In genomic region chr3:101130526-101130925, GRCm38 (mm10) we compare ENCODE assay signal across 8 mouse cellular contexts. TPM values are rescaled to one million over a fixed set of nuclear protein-coding genes. Genes with fewer than 3 reads are reported as not detected.
DNase-seq lines count a peak whose midpoint lies in the region; ATAC-seq and TF ChIP-seq lines count a peak whose summit lies in the region.

No protein-coding gene starts in this region.

- no peaks in the 10 kb centered on the region for H3K4me1 ChIP-seq in hindbrain, postnatal 0 days (ENCODE audit: insufficient read depth, low read length)
- H3K4me1 ChIP-seq in lung, embryonic 16.5 days (replicated peaks; ENCODE audit: control insufficient read depth, insufficient read depth, low read length), result peaks cover 6% of the 10 kb centered on the region
- H3K4me1 ChIP-seq in cerebellum, adult 2 months (ENCODE audit: control insufficient read depth, insufficient read depth, low read length), result no peaks in the 10 kb centered on the region

- no peak for TF ChIP-seq CTCF in hindbrain, postnatal 0 days (IDR thresholded peaks at IDR 0.05; ENCODE audit: low read depth)
- no peak for TF ChIP-seq CTCF in cerebellum, adult 2 months (IDR thresholded peaks at IDR 0.05; ENCODE audit: borderline replicate concordance, insufficient read depth, low read depth, low read length)

- ATAC-seq in hindbrain, postnatal 0 days, result no peak
- ATAC-seq in lung, embryonic 16.5 days (ENCODE audit: low read depth), result peak; percentile 87

- no peak overlapping the region for H3K9ac ChIP-seq in hindbrain, postnatal 0 days (replicated peaks; ENCODE audit: low read length)
- peak overlapping the region; percentile 34 for H3K9ac ChIP-seq in lung, embryonic 16.5 days (ENCODE audit: low read length)

- H3K27me3 ChIP-seq in hindbrain, postnatal 0 days (ENCODE audit: insufficient read depth, low read length), result no peaks in the 10 kb centered on the region
- H3K27me3 ChIP-seq in lung, embryonic 16.5 days (ENCODE audit: control insufficient read depth, insufficient read depth, low read depth, low read length), result no peaks in the 10 kb centered on the region
- no peaks in the 10 kb centered on the region for H3K27me3 ChIP-seq in cerebellum, adult 2 months (ENCODE audit: control insufficient read depth, insufficient read depth, low read length)

- peak; percentile 29 for DNase-seq in retina, postnatal 1 day
- DNase-seq in retina, embryonic 14.5 days (ENCODE audit: low spot score), result no peak
- peak; percentile 59 to 73 for DNase-seq in gastrocnemius, postnatal 36 days
- no peak for DNase-seq in hindbrain, postnatal 0 days (ENCODE audit: low spot score)
- peak; percentile 57 for DNase-seq in thymus, postnatal 0 days (ENCODE audit: low spot score)
- DNase-seq in spleen, postnatal 14 days (ENCODE audit: low spot score in 2 of 2), result no peak
- DNase-seq in cerebellum, adult 2 months, result no peak

- 6% methylated on average over 11 of the region's 11 CpGs for WGBS in hindbrain, postnatal 0 days
- under 1% methylated on average over 11 of the region's 11 CpGs for WGBS in lung, embryonic 16.5 days
- 14% methylated on average over 11 of the region's 11 CpGs for WGBS in cerebellum, adult 2 months

- 0 out of 2 replicates have a peak overlapping the region, but pooled peaks have one; percentile 1 for H3K4me2 ChIP-seq in hindbrain, postnatal 0 days (ENCODE audit: low read depth, low read length)
- H3K4me2 ChIP-seq in lung, embryonic 16.5 days (ENCODE audit: low read depth, low read length), result peak overlapping the region; percentile 40

- TF ChIP-seq POLR2A in cerebellum, adult 2 months (IDR thresholded peaks at IDR 0.05; ENCODE audit: borderline replicate concordance, insufficient read depth, low read length), result no peak

- no peaks in the 10 kb centered on the region for H3K9me3 ChIP-seq in hindbrain, postnatal 0 days (ENCODE audit: low read length)
- H3K9me3 ChIP-seq in lung, embryonic 16.5 days (ENCODE audit: control insufficient read depth, low read length), result no peaks in the 10 kb centered on the region

- H3K27ac ChIP-seq in hindbrain, postnatal 0 days, result no peak overlapping the region
- H3K27ac ChIP-seq in lung, embryonic 16.5 days (ENCODE audit: low read length), result peak overlapping the region; percentile 1; the same call in 1 of the 2 replicates
- no peak overlapping the region for H3K27ac ChIP-seq in cerebellum, adult 2 months (ENCODE audit: insufficient read depth, low read length)

- intact Hi-C loops in gastrocnemius, postnatal 36 days (cut with DNase I), result no loop called here

- no peaks in the 10 kb centered on the region for H3K36me3 ChIP-seq in hindbrain, postnatal 0 days (ENCODE audit: insufficient read depth, low read length)
- no peaks in the 10 kb centered on the region for H3K36me3 ChIP-seq in lung, embryonic 16.5 days (ENCODE audit: control insufficient read depth, insufficient read depth, low read length)

- H3K4me3 ChIP-seq in hindbrain, postnatal 0 days (ENCODE audit: low read length), result no peak overlapping the region
- H3K4me3 ChIP-seq in lung, embryonic 16.5 days (ENCODE audit: low read length), result peak overlapping the region; percentile 23; the same call in 1 of the 2 replicates
- H3K4me3 ChIP-seq in cerebellum, adult 2 months (replicated peaks; ENCODE audit: insufficient read depth, low read depth, low read length), result no peak overlapping the region

RNA-seq across cellular contexts. Expression of gene Ptgfrn, which starts 20.4 kb away (rescaled TPM):
- total RNA-seq in gastrocnemius, postnatal 36 days (2021), result 10 to 100 TPM; 11.7 to 14.0 TPM
- 51.0 and 52.5 TPM in 2 replicates for total RNA-seq in hindbrain, postnatal 0 days (2014; rRNA removed)
- polyA plus RNA-seq in hindbrain, postnatal 0 days (2015; fragmentation: Nextera tagmentation; extraction: Ambion mirVana), result 3.9 and 4.1 TPM in 2 replicates
- polyA plus RNA-seq in lung, embryonic 16.5 days (2015; fragmentation: Nextera tagmentation; extraction: Ambion mirVana), result 4.8 and 5.6 TPM in 2 replicates
- polyA plus RNA-seq in thymus, postnatal 0 days (2015; fragmentation: Nextera tagmentation; extraction: Ambion mirVana), result 1.1 and 1.7 TPM in 2 replicates
- 4.5 and 4.6 TPM in 2 replicates for polyA plus RNA-seq in cerebellum, adult 2 months (2012; rRNA removed)

Comparison
In these comparisons a context has a peak if more than half of its experiments do, and no peak if none do; other contexts are left out.
1. DNase-seq: peak in retina, postnatal 1 day (single experiment), gastrocnemius, postnatal 36 days (2 of 2) and thymus, postnatal 0 days (single experiment); none in retina, embryonic 14.5 days (single experiment), hindbrain, postnatal 0 days (single experiment), spleen, postnatal 14 days (0 of 2) and cerebellum, adult 2 months (0 of 2).